Mouse (Mus musculus) cerebellum, adult 9-10 months (tissue): ENCODE results near the gene Ntrk2.
"Not testable (repeated sequence)": the region's sequence is repeated elsewhere in the genome, so short reads cannot be mapped to it uniquely, and the experiment has no call there.

ENCODE experiments used
- DNase-seq: peaks from one replicate; pipeline ENCODE4 v3.0.0; 2022

Ntrk2 gene

GRCm38 (mm10) chr13:59057886-59058285 lies 251.5 kb downstream of the Ntrk2 start:
- peak; percentile 78 for DNase-seq

- no peak for DNase-seq
These were observed 252.7 kb downstream of the Ntrk2 start for GRCm38 (mm10) chr13:59059118-59059517.

- no peak for DNase-seq
These were observed 259.3 kb downstream of the Ntrk2 start for GRCm38 (mm10) chr13:59065677-59066076.

GRCm38 (mm10) chr13:59073635-59074256 lies 267.4 kb downstream of the Ntrk2 start:
- peak; percentile 81 for DNase-seq

GRCm38 (mm10) chr13:59076489-59076888 lies 270.1 kb downstream of the Ntrk2 start:
- no peak for DNase-seq

DNA sequence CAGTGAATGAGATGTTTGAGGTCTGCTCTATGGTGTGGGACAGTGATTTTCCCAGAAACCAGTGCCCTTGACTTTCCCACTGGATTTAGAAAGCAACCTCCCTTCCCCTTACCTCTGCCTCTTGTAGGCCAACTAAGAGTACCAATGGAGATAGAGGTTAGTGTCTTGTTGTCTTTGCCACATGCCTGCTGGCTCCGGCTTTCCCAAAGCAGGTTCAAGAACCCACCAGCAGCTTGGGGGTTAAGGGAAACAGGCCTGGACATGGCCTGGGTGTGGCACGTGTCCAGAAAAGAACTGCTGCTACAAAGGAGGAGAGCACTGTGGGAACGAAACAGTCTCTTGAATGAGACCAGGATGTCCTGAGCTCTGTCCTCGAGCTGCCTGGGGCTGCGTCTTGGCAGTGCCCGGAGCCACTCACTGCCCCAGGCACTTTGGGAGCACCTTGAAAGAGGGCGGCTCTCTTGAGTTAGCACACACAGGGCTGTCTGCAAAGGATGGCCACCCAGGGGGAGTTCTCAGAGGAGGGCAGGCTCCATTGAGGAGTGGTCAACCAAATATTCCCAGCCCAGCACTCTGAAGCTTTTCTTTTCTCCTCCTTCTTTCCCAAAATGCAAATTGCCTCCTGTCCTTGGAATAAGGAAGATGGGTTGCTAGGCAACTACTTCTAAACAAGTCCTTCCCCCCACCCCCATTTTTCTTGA lies 273.5 kb downstream of the Ntrk2 start:
- no peak for DNase-seq

GRCm38 (mm10) chr13:59080468-59080867 lies 274.1 kb downstream of the Ntrk2 start:
- no peak for DNase-seq

- DNase-seq = no peak
These were observed 282.6 kb downstream of the Ntrk2 start for GRCm38 (mm10) chr13:59089016-59089415.

- DNase-seq = no peak
These were observed 285.0 kb downstream of the Ntrk2 start for GRCm38 (mm10) chr13:59091138-59091971.

GRCm38 (mm10) chr13:59092045-59092857 lies 285.9 kb downstream of the Ntrk2 start:
- no peak for DNase-seq

- peak; percentile 31 for DNase-seq
These were observed 286.4 kb downstream of the Ntrk2 start for GRCm38 (mm10) chr13:59092858-59093154.

- no peak for DNase-seq
These were observed 288.4 kb downstream of the Ntrk2 start for GRCm38 (mm10) chr13:59094722-59095121.

DNA sequence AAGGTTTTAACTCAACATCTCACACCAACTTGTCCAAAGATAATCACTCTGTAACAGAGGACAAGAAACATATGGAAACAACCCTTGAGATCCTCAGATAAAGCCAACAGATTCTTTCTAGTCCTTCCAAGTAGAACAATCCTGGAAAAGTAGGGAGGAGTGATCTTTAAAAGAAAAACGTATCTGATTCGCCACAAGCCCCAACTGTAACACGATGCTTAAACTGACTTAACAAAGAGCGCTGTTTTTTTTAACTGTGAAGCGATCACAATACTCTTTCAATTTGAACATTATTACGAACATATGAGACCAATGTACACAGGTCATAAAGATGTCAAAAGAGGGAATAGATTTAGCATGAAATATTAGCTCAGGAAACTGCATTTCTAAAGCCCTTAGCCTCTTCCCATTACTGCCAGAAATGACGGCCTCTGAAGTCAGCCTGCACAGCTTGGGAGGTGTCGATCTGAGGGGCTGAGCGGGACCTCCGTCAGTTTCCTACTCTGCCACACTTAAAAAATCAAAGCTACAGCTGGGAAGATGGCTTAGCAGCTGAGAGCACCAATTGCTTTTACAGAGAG lies 289.5 kb downstream of the Ntrk2 start:
- no peak for DNase-seq

DNA sequence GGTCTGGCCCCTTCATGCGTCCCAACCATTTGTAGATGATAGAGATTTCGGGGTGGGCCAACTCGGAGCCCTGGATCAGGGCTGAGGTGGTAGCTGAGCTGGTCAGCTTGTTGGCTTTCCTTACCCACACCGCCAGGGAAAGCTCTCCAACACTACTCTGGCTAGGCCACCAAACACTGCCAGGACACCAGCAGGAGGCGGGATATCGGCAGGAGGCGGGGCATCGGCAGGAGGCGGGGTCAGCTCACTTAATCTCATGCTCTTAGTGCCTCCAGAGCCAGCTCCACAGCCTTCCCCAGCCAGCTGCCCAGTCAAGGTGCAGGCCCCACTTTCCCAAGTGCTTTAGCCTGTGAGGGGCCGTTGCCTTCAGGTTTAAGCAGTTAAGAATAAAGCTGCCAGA lies 293.7 kb downstream of the Ntrk2 start:
- no peak for DNase-seq

GRCm38 (mm10) chr13:59107791-59108190 lies 301.4 kb downstream of the Ntrk2 start:
- not testable (repeated sequence) for DNase-seq

- no peak for DNase-seq
These were observed 303.7 kb downstream of the Ntrk2 start for GRCm38 (mm10) chr13:59110107-59110506.

DNA sequence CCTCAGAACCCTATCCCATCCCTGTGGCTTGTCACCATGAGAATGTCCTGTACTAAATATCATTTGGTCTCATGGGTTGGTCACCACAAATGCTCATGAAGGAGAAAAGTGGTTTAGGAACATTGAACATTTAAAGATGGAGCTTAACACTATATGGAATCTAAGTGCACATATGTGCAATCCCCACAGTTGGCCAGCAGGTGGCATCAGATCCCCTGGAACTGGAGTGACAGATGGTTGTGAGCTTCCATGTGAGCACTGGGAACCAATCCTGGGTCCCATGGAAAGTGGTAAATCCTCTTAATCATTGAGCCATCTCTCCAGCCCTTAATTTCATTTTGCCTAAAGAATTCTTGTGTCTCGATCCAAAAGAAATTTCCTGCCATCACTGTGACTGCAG lies 308.3 kb downstream of the Ntrk2 start:
- DNase-seq = no peak

DNA sequence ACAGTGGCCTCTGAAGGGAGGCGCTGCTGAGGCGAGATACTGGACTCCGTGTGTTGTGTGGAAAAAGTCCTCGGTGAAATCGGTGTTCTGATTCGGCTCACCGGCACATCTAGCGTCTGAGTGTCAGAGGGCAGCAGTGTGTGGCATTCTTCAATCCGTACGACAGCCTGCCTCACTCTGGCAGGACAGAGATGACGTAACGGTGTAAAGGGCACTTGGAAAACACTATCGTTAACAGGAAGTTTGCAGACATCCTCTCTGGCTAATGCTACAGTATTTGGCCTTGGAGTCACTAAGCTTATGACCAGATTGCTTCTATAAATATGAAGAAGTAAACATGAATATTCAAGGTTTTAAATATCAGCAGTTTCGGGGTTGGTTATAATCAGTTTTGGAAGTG lies 309.2 kb downstream of the Ntrk2 start:
- no peak for DNase-seq

DNA sequence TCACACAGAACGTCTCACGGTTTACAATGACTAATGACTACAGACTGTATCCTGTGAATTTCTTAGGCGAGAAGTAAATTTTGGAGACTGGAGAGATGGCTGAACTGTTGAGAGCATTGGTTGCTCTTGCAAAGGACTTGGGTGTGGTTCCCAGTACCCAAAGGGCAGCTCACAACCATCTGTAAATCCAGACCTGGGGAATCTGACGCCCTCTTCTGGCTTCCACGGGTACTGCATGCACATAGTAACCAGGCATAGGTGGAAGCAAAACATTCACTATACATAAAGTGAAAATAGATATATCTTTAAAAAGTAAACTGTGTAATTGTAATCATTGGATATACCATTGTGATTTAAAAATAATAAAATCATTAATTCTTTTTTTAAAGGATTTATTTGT lies 310.9 kb downstream of the Ntrk2 start:
- no peak for DNase-seq

- peak; percentile 23 for DNase-seq
These were observed 313.4 kb downstream of the Ntrk2 start for GRCm38 (mm10) chr13:59119596-59120394.

- peak; percentile 38 for DNase-seq
These were observed 336.9 kb downstream of the Ntrk2 start for GRCm38 (mm10) chr13:59143141-59143744.
